Mouse (Mus musculus): ENCODE data around the gene Drc3. TPM values are rescaled to one million over a fixed set of nuclear protein-coding genes. Genes with fewer than 3 reads are reported as not detected.

Gene Drc3
- total RNA-seq, 1 experiment from 2014 or later = 1.6 TPM

Other genes starting within 250 kb of the Drc3 start
- 38.8 and 48.3 TPM in 2 replicates for gene Rai1, start 248.3 kb upstream of the Drc3 start, total RNA-seq (2021)
- 102 and 130 TPM in 2 replicates for gene Srebf1, start 130.7 kb upstream of the Drc3 start, total RNA-seq (2021)
- gene Tom1l2, start 424 bp upstream of the Drc3 start, total RNA-seq (2021) = 55.9 and 65.0 TPM in 2 replicates
- 53.9 and 56.5 TPM in 2 replicates for gene Gid4, start 63.8 kb downstream of the Drc3 start, total RNA-seq (2021)
- 103 and 111 TPM in 2 replicates for gene Atpaf2, start 65.1 kb downstream of the Drc3 start, total RNA-seq (2021)
- 57.3 and 66.8 TPM in 2 replicates for gene Drg2, start 101.3 kb downstream of the Drc3 start, total RNA-seq (2021)
- 0.30 and 0.70 TPM in 2 replicates for gene Myo15, start 116.0 kb downstream of the Drc3 start, total RNA-seq (2021)
- gene Alkbh5, start 183.1 kb downstream of the Drc3 start, total RNA-seq (2021) = 79.2 and 81.5 TPM in 2 replicates

Measured in adrenal gland, postnatal 14 days (tissue).